Mouse (Mus musculus): ENCODE measurements around the gene Med8.

The Med8 gene

DNA sequence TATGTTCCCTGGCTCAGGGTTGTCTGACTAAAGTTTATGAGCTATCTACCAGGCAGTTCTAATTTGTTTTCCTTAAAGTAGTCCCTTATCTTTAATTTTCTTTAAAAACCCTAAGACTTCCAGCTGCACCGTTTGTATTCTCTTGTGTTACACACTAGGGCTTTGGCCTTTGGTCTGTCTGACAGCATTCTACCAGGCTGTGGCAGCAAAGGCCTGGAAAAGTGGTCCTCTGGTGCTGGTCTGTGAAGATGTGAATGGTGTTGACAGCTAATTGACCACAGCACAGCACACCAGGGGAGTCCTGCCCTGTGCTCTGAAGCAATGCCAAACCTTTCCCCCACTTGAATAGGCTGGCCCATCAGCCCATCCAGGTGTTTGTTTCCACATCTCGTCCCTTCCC is 6.6 kb downstream of the Med8 start:
- no peak for DNase-seq (ENCODE audit: low read depth, low spot score)

GRCm38 (mm10) chr4:118416329-118416728 is 7.2 kb downstream of the Med8 start:
- no peak for DNase-seq (ENCODE audit: low read depth, low spot score)

- no peak for DNase-seq (ENCODE audit: low read depth, low spot score)
Measured at GRCm38 (mm10) chr4:118417112-118417797, 8.1 kb downstream of the Med8 start.

DNA sequence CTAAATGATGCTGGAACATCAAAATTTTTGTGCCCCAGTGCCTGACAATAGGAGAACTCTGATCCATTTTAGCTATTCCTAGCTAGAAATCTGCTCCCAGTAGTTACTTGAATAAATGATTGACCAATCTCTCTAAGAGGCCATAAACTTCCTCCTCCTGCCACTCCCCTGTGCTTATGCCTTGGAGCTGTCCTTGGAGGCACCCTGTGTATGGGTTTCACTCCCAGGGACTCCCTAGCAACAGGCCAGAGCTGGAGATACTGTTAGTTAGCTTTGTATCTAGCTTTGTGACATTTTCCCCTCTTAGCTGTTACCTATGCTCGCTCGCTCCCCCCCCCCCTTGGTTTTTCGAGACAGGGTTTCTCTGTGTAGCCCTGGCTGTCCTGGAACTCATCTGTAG is 12.2 kb downstream of the Med8 start:
- no peak for DNase-seq (ENCODE audit: low read depth, low spot score)

GRCm38 (mm10) chr4:118424541-118425160 is 15.5 kb downstream of the Med8 start:
- no peak for DNase-seq (ENCODE audit: low read depth, low spot score)

GRCm38 (mm10) chr4:118425374-118425773 is 16.2 kb downstream of the Med8 start:
- no peak for DNase-seq (ENCODE audit: low read depth, low spot score)

DNA sequence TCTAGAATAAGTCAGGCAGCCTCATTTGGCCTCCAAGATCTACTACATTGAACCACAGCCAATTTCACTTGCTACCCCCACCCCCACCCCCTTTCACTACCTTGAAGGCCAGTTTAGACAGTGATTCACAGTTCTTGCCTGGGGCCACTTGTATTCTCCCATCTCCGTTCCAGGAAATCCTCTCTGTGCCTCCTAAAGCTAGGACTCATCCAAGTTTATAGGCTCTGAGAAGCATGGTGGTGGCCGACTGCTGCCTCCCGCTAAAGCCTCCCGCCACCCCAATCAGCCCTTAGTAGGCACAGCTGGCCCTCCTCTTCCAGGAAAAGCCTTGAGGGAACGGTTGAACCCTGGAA is 18.3 kb downstream of the Med8 start:
- peak; percentile 27 for DNase-seq (ENCODE audit: low read depth, low spot score)

DNA sequence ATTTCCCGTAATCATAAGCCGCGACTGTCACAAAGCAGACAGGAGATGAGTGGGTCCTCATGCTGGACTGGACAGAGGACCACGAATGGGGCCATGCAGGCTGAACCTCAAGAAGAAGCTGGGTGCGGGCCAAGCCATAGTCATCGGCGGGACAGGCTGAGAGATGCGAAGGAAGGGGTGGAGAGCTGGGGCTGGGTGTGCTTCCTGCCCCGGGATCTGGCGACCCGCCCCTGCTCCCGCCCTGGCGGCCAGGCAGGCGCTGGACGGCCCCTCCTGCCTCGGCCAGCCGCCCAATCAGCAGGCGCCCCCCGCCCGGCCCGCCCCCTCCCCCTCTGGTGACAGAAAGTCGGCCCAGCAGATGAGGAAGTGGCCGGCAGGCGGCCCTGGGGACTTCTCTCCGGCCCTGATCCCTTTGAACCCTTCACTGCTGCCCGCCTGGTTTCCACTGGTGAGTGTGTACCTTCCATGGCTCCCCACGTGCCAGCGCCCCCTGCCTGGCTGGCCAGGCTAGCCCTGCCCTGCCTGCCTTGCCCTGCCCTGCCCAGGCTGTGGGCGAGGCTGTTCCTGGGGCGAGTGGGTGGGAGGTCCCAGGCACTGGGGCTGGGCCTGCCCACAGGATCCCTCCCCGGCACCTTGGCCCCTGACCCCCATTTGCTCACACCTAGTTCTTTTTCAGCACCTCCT is 18.8 kb downstream of the Med8 start, which contains the start of gene Elovl1:
Elovl1 (plus strand) TSS at position 326 of the 684 bp plus-strand sequence.
- DNase-seq (ENCODE audit: low read depth, low spot score), result peak; percentile 94

- DNase-seq (ENCODE audit: low read depth, low spot score), result peak; percentile 63
Measured at GRCm38 (mm10) chr4:118428531-118429214, 19.5 kb downstream of the Med8 start.

DNA sequence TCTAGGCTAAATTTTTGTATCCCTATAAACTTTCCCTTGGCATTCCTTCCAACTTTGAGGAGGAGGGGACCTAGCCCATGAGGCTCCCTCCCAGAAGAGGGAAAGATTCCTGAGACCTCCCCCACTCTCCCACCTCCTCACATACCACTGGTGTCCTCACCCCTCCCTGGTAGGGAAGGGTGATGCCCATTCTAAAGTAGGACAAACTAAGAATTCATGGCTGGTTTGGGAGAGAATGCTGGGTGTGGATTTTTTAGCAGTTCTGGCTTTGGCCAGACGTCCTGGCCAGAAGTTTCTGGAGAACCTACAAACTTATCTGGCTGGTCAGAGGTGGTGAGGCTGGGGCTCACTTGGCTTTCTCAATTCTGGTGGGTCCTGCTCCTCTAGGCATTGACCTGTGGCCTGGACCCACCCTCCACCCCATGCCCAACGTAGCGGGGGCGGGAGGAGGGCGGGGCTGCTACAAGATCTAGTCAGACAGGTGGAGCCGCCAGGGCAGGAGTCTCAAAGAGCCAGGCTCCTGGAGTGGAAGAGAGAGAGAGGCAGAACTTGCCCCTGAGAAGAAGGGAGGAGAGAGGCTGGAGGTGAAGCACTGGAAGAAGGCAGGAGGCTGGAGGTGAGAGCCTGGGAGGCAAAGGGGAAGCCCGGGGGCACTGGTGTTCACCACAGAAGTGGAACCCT is 20.2 kb downstream of the Med8 start:
- DNase-seq (ENCODE audit: low read depth, low spot score), result peak; percentile 39

DNA sequence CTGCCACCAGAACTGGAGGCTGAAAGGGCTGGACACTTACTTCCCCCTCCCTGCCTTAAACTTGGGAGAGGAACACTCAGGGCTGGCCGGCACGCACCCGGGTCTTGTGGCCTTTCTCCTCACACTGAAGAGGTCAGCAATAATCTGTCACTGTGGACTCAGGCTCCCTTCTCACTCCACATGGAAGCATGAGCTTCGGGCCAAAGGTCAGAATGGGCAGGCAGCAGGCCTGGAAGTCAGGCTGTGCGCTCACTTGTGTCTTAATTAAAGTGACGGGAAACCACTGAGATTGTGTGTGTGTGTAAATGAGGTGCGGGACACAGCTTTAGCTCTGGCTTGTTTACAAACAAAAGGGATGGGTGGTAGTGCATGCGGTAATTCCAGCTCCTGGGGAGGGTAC is 23.2 kb downstream of the Med8 start:
- DNase-seq (ENCODE audit: low read depth, low spot score), result no peak

DNA sequence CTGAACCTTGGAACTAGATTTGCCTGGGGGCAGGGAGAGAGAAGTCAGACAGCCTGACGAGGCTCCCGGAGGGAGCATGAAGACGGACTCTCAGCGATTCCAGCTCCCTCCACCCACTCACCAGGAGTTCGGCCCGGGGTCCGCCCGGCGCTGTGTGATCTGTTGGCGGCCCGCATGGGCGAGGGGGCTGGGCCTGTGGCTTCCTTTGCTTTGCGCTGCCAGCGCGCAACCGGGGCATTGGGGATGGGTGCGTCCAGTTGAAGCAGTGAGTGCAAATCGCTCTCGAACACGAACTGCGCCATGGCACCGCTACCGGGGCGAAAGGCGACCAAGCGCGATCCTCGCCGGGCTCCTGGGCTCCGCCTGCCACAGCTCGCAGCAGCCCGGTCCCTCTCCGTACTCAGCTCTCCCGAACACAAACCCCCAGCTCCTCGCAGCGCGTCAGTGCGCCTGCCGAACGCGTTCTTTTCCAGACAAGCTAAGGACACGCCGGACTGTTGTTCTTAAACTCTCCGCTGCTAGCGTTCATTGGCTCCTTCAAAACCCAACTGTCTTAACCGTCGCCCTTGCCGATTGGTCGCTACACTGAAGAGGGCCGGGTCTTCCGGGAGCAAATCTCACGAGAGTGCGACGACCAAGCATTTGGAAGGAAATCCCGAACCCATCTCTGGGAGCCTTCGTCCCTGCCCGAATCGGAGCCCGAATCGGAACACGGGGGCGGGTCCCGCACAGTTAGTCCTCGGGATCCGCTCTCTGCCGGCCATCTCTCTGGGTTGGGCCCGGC is 27.9 kb downstream of the Med8 start, which contains the start of gene Cdc20:
Cdc20 (minus strand) TSS at position 533 of the 784 bp plus-strand sequence.
- peak; percentile 96 for DNase-seq (ENCODE audit: low read depth, low spot score)

GRCm38 (mm10) chr4:118437829-118438253 is 28.7 kb downstream of the Med8 start:
- peak; percentile 69 for DNase-seq (ENCODE audit: low read depth, low spot score)

GRCm38 (mm10) chr4:118445088-118445487 is 36.0 kb downstream of the Med8 start:
- no peak for DNase-seq (ENCODE audit: low read depth, low spot score)

GRCm38 (mm10) chr4:118445781-118446414 is 36.8 kb downstream of the Med8 start:
- DNase-seq (ENCODE audit: low read depth, low spot score), result no peak

GRCm38 (mm10) chr4:118446415-118447153 is 37.4 kb downstream of the Med8 start:
- no peak for DNase-seq (ENCODE audit: low read depth, low spot score)

GRCm38 (mm10) chr4:118457345-118457975 is 48.3 kb downstream of the Med8 start, which contains the start of gene Mpl:
Mpl (minus strand) TSS chr4:118457513.
- DNase-seq (ENCODE audit: low read depth, low spot score), result no peak

GRCm38 (mm10) chr4:118464956-118465355 is 55.8 kb downstream of the Med8 start:
- no peak for DNase-seq (ENCODE audit: low read depth, low spot score)
